Mouse (Mus musculus): ENCODE measurements around the gene Rbm26. TPM values are rescaled to one million over a fixed set of nuclear protein-coding genes. Genes with fewer than 3 reads are reported as not detected.

Gene Rbm26
- 10 to 100 TPM; 28.8 to 32.2 TPM for total RNA-seq (2021)

GRCm38 (mm10) chr14:105177238-105177693, at the start of gene Rbm26:
Gene Rbm26 (minus strand): TSS chr14:105177327.
- peak; percentile 98 for DNase-seq

DNA sequence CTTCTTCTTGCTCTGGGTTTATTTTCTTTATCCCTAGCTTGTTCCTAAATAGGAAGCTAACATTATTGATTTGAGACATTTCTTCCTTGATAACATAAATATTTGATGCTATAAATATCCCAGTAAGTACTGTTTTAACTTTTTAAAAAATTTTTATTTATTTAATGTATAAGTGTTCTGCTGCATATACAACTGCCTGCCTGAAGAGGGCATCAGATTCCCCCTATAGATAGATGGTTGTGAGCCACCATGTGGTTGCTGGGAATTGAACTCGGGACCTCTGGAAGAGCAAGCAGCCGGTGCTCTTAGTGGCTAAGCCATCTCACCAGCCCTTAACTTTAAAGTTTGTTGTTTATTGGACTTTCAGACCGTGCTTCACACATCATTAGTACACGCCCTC, 48.7 kb upstream of the Rbm26 start:
- intact Hi-C loops (cut with DNase I) = no loop called here
- no peak for DNase-seq

More at GRCm38 (mm10) chr14:105177238-105177693, at the start of gene Rbm26:
- intact Hi-C loops (cut with DNase I) = loop anchor here (10.0 kb wide), 1 partner anchor 558 kb away; no protein-coding TSS in a partner anchor

- intact Hi-C loops (cut with DNase I) = no loop called here
- no peak for DNase-seq
Measured at GRCm38 (mm10) chr14:105222240-105222639, 45.1 kb upstream of the Rbm26 start.

DNA sequence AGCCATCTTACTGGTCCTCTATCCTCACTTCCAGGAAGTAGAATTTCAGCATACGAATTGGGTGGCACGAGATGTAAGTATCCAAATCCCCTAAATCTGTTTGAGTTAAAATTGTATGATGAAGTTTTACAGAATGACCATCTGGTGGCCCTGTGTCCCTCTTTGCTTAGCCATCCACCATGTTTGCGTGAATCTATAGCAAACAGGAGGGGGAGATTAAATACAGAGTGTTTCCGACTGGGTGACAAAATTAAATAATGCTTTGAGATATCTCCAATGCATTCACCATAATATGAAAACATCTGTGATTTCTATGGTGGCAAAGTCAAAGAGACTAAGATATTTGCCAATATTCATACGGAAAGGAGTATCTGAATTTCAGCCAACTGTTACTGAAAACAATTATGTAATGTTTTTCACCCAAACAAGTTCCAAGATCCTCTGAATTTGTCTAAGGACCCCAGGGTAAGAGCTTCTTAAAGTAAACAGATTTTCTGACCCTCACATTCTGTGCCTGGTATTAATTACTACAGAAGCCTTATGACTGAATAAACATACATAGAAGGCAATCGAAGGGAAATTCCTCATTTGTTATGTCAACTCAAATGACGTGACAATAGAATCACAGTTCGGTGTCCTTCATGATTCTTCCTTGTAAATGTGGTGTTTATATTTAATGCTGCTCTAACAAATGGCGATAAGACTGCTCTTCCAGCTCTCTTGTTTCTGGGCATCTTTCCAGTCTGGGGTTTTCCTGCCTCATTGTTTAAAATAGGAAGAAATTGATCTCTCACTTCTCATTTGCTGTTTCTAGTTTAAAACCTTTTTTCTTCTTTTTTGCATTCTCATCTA, 42.6 kb upstream of the Rbm26 start:
- intact Hi-C loops (cut with DNase I) = no loop called here

GRCm38 (mm10) chr14:105198401-105198800, 21.3 kb upstream of the Rbm26 start:
- peak; percentile 9 to 35 for DNase-seq
- intact Hi-C loops (cut with DNase I) = no loop called here

More for the DNA sequence above, 42.6 kb upstream of the Rbm26 start:
- peak; percentile 5 to 15 for DNase-seq

DNA sequence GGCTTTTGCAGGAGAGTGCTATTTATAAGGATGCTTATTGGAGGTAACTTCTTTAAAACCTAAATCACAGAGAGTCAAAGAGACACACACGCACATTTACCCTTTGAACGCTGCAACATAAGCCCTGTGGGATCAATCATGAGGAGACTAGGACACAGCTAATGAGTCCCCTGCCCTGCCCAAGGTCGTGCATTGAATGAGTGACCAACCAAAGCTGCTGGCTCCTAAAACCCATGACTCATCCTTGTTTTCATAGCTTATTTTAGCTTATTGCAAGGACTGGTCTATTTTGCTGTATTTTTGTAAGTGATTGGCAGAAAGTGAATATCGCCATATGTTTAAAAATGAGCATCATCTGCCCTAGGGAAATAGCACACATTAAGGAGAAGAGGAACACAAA, 17.6 kb upstream of the Rbm26 start:
- DNase-seq = no peak
- intact Hi-C loops (cut with DNase I) = no loop called here

DNA sequence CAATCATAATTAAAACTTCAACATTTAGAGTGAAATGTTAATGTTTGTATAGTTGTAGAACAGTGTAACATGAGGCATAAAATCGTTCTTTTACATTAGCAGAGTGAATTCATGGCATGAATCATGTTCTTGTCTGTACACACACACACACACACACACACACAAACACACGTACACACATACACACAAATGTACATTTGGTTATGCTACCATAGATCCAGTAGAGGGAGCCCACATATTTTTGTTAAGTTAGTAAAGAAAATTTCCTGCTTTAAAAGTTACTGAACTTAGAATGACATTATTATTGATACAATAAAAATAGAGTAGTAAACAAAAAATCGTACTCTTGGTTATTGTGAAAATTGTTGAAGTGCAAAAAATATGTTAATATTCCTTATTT, 7.7 kb upstream of the Rbm26 start:
- intact Hi-C loops (cut with DNase I) = loop anchor here (2.0 to 5.0 kb wide), 2 partner anchors 72 to 110 kb away; partner anchors contain the start of gene Ndfip2
- no peak for DNase-seq

DNA sequence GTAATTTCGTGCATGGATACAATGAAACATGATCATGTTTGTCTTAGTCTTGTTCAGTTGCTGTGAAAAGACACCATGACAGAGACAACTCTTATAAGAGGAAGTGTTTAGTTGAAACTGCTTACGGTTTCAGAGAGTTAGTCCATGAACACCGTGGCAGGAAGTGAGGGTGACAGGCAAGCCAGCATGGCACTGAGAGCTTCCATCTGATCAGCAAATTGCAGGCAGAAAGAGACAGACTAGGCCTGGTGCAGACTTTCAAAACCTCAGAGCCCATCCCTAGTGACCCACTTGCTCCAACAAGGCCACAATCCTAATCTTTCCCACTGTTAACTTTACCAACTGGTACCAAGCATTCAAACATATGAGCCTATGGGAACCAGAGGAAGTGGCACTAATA, 5.7 kb upstream of the Rbm26 start:
- intact Hi-C loops (cut with DNase I) = loop anchor here (5.0 kb wide), 1 partner anchor 75 kb away; the partner anchor contains the start of gene Ndfip2
- DNase-seq = no peak

DNA sequence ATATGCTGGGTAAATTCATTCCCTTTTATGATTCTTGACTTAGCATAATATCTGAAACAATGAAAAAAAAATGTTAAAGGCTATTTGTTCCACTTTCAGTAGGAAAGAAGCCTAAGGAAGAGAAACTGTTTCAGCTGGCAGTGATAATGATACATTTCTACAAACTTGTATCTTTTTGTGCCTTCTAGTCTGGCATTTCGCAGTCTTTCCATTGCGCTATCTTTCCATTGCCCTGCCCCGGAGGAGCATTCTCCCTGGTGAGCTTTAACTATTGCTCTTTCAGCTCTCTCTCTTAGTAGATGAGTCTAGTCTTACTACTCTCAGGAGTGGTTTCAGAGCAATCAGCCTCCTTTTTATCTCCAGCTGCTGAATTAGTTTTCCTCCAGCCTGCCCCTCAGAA, 2.6 kb upstream of the Rbm26 start:
- DNase-seq = no peak
- intact Hi-C loops (cut with DNase I) = loop anchor here (5.0 to 10.0 kb wide), 2 partner anchors 78 to 555 kb away; partner anchors contain the start of gene Ndfip2

DNA sequence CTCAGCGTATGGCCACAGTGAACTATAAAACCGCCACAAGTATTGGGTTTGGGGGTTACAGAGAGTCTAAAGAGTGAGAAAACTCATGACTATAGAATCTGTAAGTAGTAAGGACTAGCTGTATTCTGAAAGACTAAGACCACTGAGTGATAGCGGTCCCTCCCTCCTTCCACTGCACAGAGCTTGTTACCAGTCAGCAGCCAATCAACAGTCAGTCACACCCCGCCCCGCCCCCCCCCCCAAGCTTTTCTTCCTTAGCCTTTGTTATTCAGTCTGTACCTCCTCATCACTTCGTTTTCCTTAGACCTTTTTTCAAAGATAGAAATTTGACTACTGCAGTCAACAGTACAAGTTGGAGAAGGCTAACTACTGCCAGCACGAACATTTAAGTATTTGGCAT, 1.9 kb upstream of the Rbm26 start:
- DNase-seq = no peak
- intact Hi-C loops (cut with DNase I) = loop anchor here (10.0 kb wide), 1 partner anchor 556 kb away; no protein-coding TSS in a partner anchor

GRCm38 (mm10) chr14:105176381-105177168, 552 bp downstream of the Rbm26 start:
- intact Hi-C loops (cut with DNase I) = loop anchor here (10.0 kb wide), 1 partner anchor 558 kb away; no protein-coding TSS in a partner anchor
- DNase-seq = no peak

GRCm38 (mm10) chr14:105167181-105167580, 9.9 kb downstream of the Rbm26 start:
- no peak for DNase-seq
- intact Hi-C loops (cut with DNase I) = no loop called here

DNA sequence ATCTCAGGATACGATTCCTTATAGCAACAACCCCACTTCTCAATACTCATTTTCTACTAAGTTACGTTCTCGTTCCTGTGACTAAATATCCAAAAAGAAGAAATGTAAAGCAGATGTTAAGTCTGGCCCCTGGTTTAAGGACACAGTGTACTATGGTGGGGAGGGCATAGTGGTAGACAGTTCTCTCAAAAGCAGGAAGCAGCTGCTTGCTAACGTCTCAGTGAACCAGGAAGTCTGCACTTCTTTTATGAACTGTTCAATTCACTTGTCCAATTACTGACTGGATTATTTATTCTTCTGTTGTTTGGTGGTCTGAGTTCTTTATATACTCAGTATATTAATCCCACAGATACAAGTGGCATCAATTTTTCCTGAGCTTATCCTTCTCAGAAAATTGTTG, 12.3 kb downstream of the Rbm26 start:
- DNase-seq = peak in 1 of 2 experiments; percentile 10
- intact Hi-C loops (cut with DNase I) = no loop called here

GRCm38 (mm10) chr14:105161334-105161733, 15.8 kb downstream of the Rbm26 start:
- intact Hi-C loops (cut with DNase I) = no loop called here
- no peak for DNase-seq

DNA sequence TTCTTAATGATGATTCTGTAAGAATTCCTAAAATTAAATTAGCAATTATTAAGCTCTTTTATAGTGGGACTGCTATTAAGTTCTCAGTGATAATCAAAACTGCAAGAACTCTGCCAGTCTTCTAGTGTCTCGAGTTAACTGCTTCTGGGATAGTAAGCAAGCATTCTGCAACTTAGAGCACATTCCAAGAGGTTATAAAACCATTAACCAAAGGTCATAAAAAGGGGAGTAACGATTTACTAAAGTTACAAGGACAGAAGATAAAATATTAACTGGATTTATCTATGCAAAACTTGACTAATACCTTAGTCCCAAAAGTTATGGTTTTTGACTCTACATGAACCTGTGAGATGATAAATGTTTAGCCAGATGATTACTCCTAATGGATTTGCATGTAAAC, 18.6 kb downstream of the Rbm26 start:
- intact Hi-C loops (cut with DNase I) = no loop called here
- DNase-seq = no peak

- intact Hi-C loops (cut with DNase I) = no loop called here
- DNase-seq = no peak
Measured at GRCm38 (mm10) chr14:105134076-105134475, 43.1 kb downstream of the Rbm26 start.

DNA sequence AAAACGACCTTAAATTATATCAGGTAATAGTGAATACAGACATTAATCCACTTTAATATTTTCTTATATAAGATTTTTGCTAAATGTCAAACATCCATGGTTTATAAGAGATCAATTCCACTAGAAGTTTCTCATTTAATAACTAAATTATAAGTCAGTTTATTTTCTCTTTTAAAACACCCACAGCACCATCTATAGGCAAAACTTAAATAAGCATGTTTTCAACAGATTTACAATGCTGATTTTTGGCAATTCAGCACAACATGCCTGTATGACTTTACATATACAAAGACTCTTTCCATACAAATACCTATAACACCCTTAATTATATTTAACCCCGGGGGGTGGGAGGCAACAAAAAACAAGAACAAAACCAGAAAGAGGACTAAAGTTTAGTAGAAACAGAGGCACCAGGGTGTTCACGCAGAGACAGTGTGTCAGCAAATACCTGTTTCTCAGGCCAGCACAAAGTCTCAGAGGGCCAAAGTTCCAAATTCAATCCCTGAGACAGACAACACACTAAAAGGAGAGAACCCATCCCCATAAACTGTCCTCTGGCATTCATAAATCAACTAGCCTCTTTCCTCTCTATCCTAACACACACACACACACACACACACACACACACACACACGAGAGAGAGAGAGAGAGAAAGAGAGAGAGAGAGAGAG, 49.3 kb downstream of the Rbm26 start:
- DNase-seq = no peak
- intact Hi-C loops (cut with DNase I) = no loop called here

GRCm38 (mm10) chr14:105124513-105124912, 52.6 kb downstream of the Rbm26 start:
- intact Hi-C loops (cut with DNase I) = no loop called here
- no peak for DNase-seq

DNA sequence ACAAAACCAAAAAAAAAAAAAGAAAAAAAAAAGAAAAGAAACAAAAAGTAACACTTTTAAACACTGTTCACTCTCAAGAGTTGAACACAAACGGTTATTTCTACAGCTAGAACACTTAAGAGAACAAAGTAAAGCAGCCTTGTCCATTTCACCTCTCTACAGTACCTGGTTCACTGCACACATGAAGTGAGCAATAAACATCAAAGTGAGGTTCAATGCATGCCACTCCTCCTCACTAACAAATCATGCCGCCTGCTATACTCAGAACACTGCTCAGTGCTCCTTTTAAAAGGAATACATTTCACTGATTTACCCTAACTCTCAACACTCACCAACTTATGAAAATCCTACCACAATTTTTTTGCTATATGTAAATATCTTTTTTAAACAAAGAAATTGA, 61.7 kb downstream of the Rbm26 start:
- DNase-seq = no peak
- intact Hi-C loops (cut with DNase I) = no loop called here

DNA sequence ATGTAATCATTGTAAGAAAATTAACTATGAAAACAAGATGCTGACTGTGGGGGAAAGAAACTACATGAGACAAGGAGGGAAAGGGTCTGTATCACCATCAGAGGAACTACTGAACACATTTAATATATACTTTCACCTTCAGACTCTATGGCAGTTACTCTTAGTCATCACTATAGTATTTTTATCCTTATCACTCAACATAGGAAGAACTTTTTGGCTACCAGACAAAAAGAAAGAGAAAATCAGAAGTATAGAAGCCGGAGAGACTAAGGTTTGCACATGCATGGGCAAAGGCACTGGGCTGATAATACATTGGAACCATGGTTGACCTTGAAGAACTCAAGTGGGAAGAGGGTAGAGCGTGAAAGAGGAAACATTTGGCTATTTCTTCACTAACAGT, 70.9 kb downstream of the Rbm26 start:
- intact Hi-C loops (cut with DNase I) = loop anchor here (10.0 kb wide), 1 partner anchor 1071 kb away; no protein-coding TSS in a partner anchor
- no peak for DNase-seq

- intact Hi-C loops (cut with DNase I) = no loop called here
- DNase-seq = no peak
Measured at GRCm38 (mm10) chr14:105098861-105099260, 78.3 kb downstream of the Rbm26 start.

All from heart, postnatal 10 days (tissue).